Mouse (Mus musculus): ENCODE results near the gene Gm10382.

- TF ChIP-seq CTCF (IDR thresholded peaks at IDR 0.05; ENCODE audit: low read depth) (no peak), EP300 (IDR thresholded peaks at IDR 0.05; ENCODE audit: low read depth) (no peak)
These were observed 36.7 kb downstream of the Gm10382 start for GRCm38 (mm10) chr5:125425698-125426276.

Data from liver, embryonic 14.5 days (tissue).